14 mouse cellular contexts compared by ENCODE assay signal in the genomic region with DNA sequence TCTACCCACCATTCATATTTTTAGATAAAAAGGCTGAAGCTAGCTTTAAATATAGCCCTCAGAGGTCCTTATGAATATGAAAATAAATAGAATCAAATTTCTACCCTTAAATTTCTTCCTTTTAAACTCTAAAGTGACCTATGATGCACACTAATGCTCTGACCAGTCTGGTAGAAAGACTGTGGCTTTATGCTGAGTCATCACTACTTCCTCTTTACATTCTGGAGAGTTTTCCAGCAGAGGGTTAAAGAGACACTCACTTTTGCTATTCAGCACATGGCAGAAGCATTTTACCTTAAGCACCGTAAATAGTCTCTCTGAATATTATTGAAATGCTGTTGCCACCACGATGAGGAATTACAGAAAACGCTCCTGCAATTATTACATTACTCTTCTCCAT.
"Had no signal": no experiment of that assay in that cellular context is flagged by ENCODE, and none has a peak within 500 bp of the region (broad histone marks: within the 10 kb centered on the region; RNA-seq: fewer than 3 reads in every experiment).

No protein-coding gene starts in this region.

- H3K27ac ChIP-seq: kidney, embryonic 15.5 days; left cerebral cortex, adult 2 months; limb, embryonic 10.5 days; liver, embryonic 15.5 days; macrophage; midbrain, embryonic 12.5 days; neural tube, embryonic 15.5 days had no signal

- H3K4me3 ChIP-seq: kidney, embryonic 15.5 days; left cerebral cortex, adult 2 months; limb, embryonic 10.5 days; liver, embryonic 15.5 days; midbrain, embryonic 12.5 days; myocyte; neural tube, embryonic 15.5 days had no signal

- DNase-seq: kidney, adult 2 months; kidney, postnatal 14 days; lung, adult 2 months; lung, postnatal 10 days; thymus, postnatal 36 days had no signal

- H3K4me1 ChIP-seq: liver, embryonic 15.5 days had no signal

- H3K9ac ChIP-seq: kidney, embryonic 15.5 days; liver, embryonic 15.5 days; midbrain, embryonic 12.5 days; neural tube, embryonic 15.5 days had no signal

- H3K36me3 ChIP-seq: kidney, embryonic 15.5 days; limb, embryonic 10.5 days; liver, embryonic 15.5 days; midbrain, embryonic 12.5 days; neural tube, embryonic 15.5 days had no signal

- H3K27me3 ChIP-seq: midbrain, embryonic 12.5 days had no signal

- H3K9me3 ChIP-seq: kidney, embryonic 15.5 days; limb, embryonic 10.5 days; liver, embryonic 15.5 days; midbrain, embryonic 12.5 days; neural tube, embryonic 15.5 days had no signal

- H3K4me2 ChIP-seq: kidney, embryonic 15.5 days; liver, embryonic 11.5 days; liver, embryonic 15.5 days; midbrain, embryonic 12.5 days; neural tube, embryonic 15.5 days had no signal
